Mouse (Mus musculus): Measurements from ENCODE around the gene Adamts15.

The Adamts15 gene

GRCm38 (mm10) chr9:30879947-30880273 is 42.3 kb downstream of the Adamts15 start:
- DNase-seq (ENCODE audit: low spot score), result no peak

- no peak for DNase-seq (ENCODE audit: low spot score)
Measured at GRCm38 (mm10) chr9:30879248-30879946, 42.9 kb downstream of the Adamts15 start.

GRCm38 (mm10) chr9:30876552-30876951 is 45.7 kb downstream of the Adamts15 start:
- no peak for DNase-seq (ENCODE audit: low spot score)

- DNase-seq (ENCODE audit: low spot score), result no peak
Measured at GRCm38 (mm10) chr9:30855837-30856236, 66.4 kb downstream of the Adamts15 start.

GRCm38 (mm10) chr9:30851841-30852240 is 70.4 kb downstream of the Adamts15 start:
- DNase-seq (ENCODE audit: low spot score), result no peak

- DNase-seq (ENCODE audit: low spot score), result no peak
Measured at GRCm38 (mm10) chr9:30849951-30850350, 72.3 kb downstream of the Adamts15 start.

- DNase-seq (ENCODE audit: low spot score), result no peak
Measured at GRCm38 (mm10) chr9:30849444-30849843, 72.8 kb downstream of the Adamts15 start.

Data from ovary, adult 18-20 months (tissue).